In the genomic region with DNA sequence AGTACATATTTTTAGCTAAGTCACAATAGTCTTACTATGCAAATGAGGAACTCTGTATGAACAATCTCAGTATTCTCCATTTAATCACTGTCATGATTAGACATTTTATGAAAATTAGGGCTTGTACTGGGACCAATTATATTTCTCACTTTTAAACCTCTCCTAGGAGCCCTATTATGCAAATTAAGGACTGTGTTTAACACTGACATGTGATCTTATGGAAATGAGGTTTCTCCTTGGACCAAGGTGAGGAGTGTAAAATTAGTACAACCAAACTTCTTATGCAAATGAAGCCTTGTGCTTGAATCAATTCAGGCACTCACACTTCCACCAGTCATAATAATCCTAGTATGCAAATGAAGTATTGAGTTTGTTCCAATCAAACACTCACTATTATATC, we compare ENCODE assay signal across 29 mouse cellular contexts.
DNase-seq lines count a peak whose midpoint lies in the region; ATAC-seq and TF ChIP-seq lines count a peak whose summit lies in the region.
"Had no signal": no experiment of that assay in that cellular context is flagged by ENCODE, and none has a peak within 500 bp of the region (broad histone marks: within the 10 kb centered on the region; RNA-seq: fewer than 3 reads in every experiment).

No protein-coding gene starts in this region.

- peak; percentile 39; the same call in 1 of the 2 replicates for ATAC-seq in forebrain, embryonic 11.5 days (replicated peaks; ENCODE audit: low FRiP score)
- ATAC-seq in midbrain, embryonic 16.5 days = 0 out of 2 replicates have a peak, but pooled peaks have one; percentile 25
- ATAC-seq in midbrain, postnatal 0 days (ENCODE audit: low FRiP score) = no peak
- ATAC-seq in forebrain, embryonic 14.5 days = peak; percentile 84
- ATAC-seq: hindbrain, embryonic 16.5 days; liver, embryonic 12.5 days; liver, postnatal 0 days; midbrain, embryonic 15.5 days had no signal

- no peak overlapping the region for H3K27ac ChIP-seq in forebrain, embryonic 11.5 days (ENCODE audit: low read depth, low read length)
- H3K27ac ChIP-seq in forebrain, embryonic 10.5 days = no peak overlapping the region
- no peak overlapping the region for H3K27ac ChIP-seq in midbrain, embryonic 16.5 days (ENCODE audit: low read length)
- no peak overlapping the region for H3K27ac ChIP-seq in midbrain, postnatal 0 days (ENCODE audit: low read depth, low read length)
- H3K27ac ChIP-seq in forebrain, embryonic 14.5 days (ENCODE audit: low read depth, low read length) = no peak overlapping the region
- H3K27ac ChIP-seq: kidney, embryonic 15.5 days; left cerebral cortex, adult 2 months; limb, embryonic 13.5 days; liver, embryonic 12.5 days; midbrain, embryonic 15.5 days; neural tube, embryonic 12.5 days; stomach, embryonic 15.5 days had no signal

- no peaks in the 10 kb centered on the region for H3K36me3 ChIP-seq in forebrain, embryonic 11.5 days (ENCODE audit: control insufficient read depth, insufficient read depth, low read length)
- H3K36me3 ChIP-seq in forebrain, embryonic 10.5 days (replicated peaks) = no peaks in the 10 kb centered on the region
- no peaks in the 10 kb centered on the region for H3K36me3 ChIP-seq in midbrain, embryonic 16.5 days (ENCODE audit: control insufficient read depth, insufficient read depth, low read length)
- H3K36me3 ChIP-seq in midbrain, postnatal 0 days (ENCODE audit: insufficient read depth, low read length) = no peaks in the 10 kb centered on the region
- H3K36me3 ChIP-seq in forebrain, embryonic 14.5 days (ENCODE audit: control insufficient read depth, insufficient read depth, low read length) = no peaks in the 10 kb centered on the region
- H3K36me3 ChIP-seq: G1E; kidney, embryonic 15.5 days; limb, embryonic 13.5 days; liver, embryonic 12.5 days; midbrain, embryonic 15.5 days; neural tube, embryonic 12.5 days; stomach, embryonic 15.5 days had no signal

- no peak overlapping the region for H3K4me2 ChIP-seq in forebrain, embryonic 11.5 days (ENCODE audit: low read depth, low read length, severe bottlenecking)
- H3K4me2 ChIP-seq in midbrain, embryonic 16.5 days (ENCODE audit: low read length) = no peak overlapping the region
- H3K4me2 ChIP-seq in midbrain, postnatal 0 days (ENCODE audit: low read depth, low read length, poor library complexity, severe bottlenecking) = no peak overlapping the region
- H3K4me2 ChIP-seq in forebrain, embryonic 14.5 days (ENCODE audit: low read length) = no peak overlapping the region
- H3K4me2 ChIP-seq: heart, embryonic 11.5 days; kidney, embryonic 15.5 days; limb, embryonic 13.5 days; liver, embryonic 12.5 days; midbrain, embryonic 15.5 days; neural tube, embryonic 12.5 days; stomach, embryonic 15.5 days had no signal

- TF ChIP-seq CTCF in midbrain, postnatal 0 days (IDR thresholded peaks at IDR 0.05) = no peak

- H3K4me3 ChIP-seq in forebrain, embryonic 11.5 days (ENCODE audit: low read depth, low read length) = no peak overlapping the region
- H3K4me3 ChIP-seq in forebrain, embryonic 10.5 days = no peak overlapping the region
- no peak overlapping the region for H3K4me3 ChIP-seq in midbrain, embryonic 16.5 days (ENCODE audit: low read depth, low read length)
- no peak overlapping the region for H3K4me3 ChIP-seq in midbrain, postnatal 0 days (ENCODE audit: low read depth, low read length)
- H3K4me3 ChIP-seq in forebrain, embryonic 14.5 days (ENCODE audit: low read depth, low read length) = no peak overlapping the region
- H3K4me3 ChIP-seq: erythroblast, embryonic 14.5 days; kidney, embryonic 15.5 days; left cerebral cortex, adult 2 months; limb, embryonic 13.5 days; liver, embryonic 12.5 days; midbrain, embryonic 15.5 days; myocyte; neural tube, embryonic 12.5 days; stomach, embryonic 15.5 days had no signal

- no peak overlapping the region for H3K9ac ChIP-seq in forebrain, embryonic 11.5 days (ENCODE audit: low read length)
- no peak overlapping the region for H3K9ac ChIP-seq in midbrain, embryonic 16.5 days (ENCODE audit: low read depth, low read length)
- no peak overlapping the region for H3K9ac ChIP-seq in midbrain, postnatal 0 days (replicated peaks; ENCODE audit: low read length, poor library complexity, severe bottlenecking)
- H3K9ac ChIP-seq in forebrain, embryonic 14.5 days (ENCODE audit: low read length) = no peak overlapping the region
- H3K9ac ChIP-seq: kidney, embryonic 15.5 days; limb, embryonic 13.5 days; liver, embryonic 12.5 days; liver, postnatal 0 days; midbrain, embryonic 15.5 days; neural tube, embryonic 12.5 days; stomach, embryonic 15.5 days had no signal

- no peaks in the 10 kb centered on the region for H3K27me3 ChIP-seq in forebrain, embryonic 11.5 days (ENCODE audit: control insufficient read depth, insufficient read depth, low read length)
- no peaks in the 10 kb centered on the region for H3K27me3 ChIP-seq in forebrain, embryonic 10.5 days (ENCODE audit: poor library complexity, severe bottlenecking)
- H3K27me3 ChIP-seq in midbrain, embryonic 16.5 days (ENCODE audit: control insufficient read depth, insufficient read depth, low read depth, low read length) = no peaks in the 10 kb centered on the region
- no peaks in the 10 kb centered on the region for H3K27me3 ChIP-seq in midbrain, postnatal 0 days (ENCODE audit: insufficient read depth, low read length)
- H3K27me3 ChIP-seq in forebrain, embryonic 14.5 days (replicated peaks; ENCODE audit: control insufficient read depth, insufficient read depth, low read length) = no peaks in the 10 kb centered on the region
- H3K27me3 ChIP-seq: kidney, embryonic 15.5 days; limb, embryonic 13.5 days; liver, embryonic 12.5 days; midbrain, embryonic 15.5 days; neural tube, embryonic 12.5 days; stomach, embryonic 15.5 days had no signal

- H3K4me1 ChIP-seq in forebrain, embryonic 11.5 days (replicated peaks; ENCODE audit: control insufficient read depth, insufficient read depth, low read length) = no peaks in the 10 kb centered on the region
- H3K4me1 ChIP-seq in forebrain, embryonic 10.5 days = no peaks in the 10 kb centered on the region
- H3K4me1 ChIP-seq in midbrain, embryonic 16.5 days (ENCODE audit: control insufficient read depth, insufficient read depth, low read length) = no peaks in the 10 kb centered on the region
- no peaks in the 10 kb centered on the region for H3K4me1 ChIP-seq in midbrain, postnatal 0 days (ENCODE audit: insufficient read depth, low read length)
- H3K4me1 ChIP-seq in forebrain, embryonic 14.5 days (ENCODE audit: control insufficient read depth, insufficient read depth, low read length) = no peaks in the 10 kb centered on the region
- H3K4me1 ChIP-seq: kidney, embryonic 15.5 days; limb, embryonic 13.5 days; liver, embryonic 12.5 days; midbrain, embryonic 15.5 days; neural tube, embryonic 12.5 days; stomach, embryonic 15.5 days had no signal

- H3K9me3 ChIP-seq in forebrain, embryonic 11.5 days (ENCODE audit: control insufficient read depth, low read length) = no peaks in the 10 kb centered on the region
- no peaks in the 10 kb centered on the region for H3K9me3 ChIP-seq in forebrain, embryonic 10.5 days
- no peaks in the 10 kb centered on the region for H3K9me3 ChIP-seq in midbrain, embryonic 16.5 days (replicated peaks; ENCODE audit: control insufficient read depth, low read length, poor library complexity, severe bottlenecking)
- no peaks in the 10 kb centered on the region for H3K9me3 ChIP-seq in midbrain, postnatal 0 days (ENCODE audit: low read length)
- no peaks in the 10 kb centered on the region for H3K9me3 ChIP-seq in forebrain, embryonic 14.5 days (replicated peaks; ENCODE audit: control insufficient read depth, low read length)
- H3K9me3 ChIP-seq: G1E; kidney, embryonic 15.5 days; limb, embryonic 13.5 days; liver, embryonic 12.5 days; midbrain, embryonic 15.5 days; neural tube, embryonic 12.5 days; stomach, embryonic 15.5 days had no signal

- DNase-seq in forebrain, embryonic 11.5 days (ENCODE audit: low spot score) = no peak
- no peak for DNase-seq in forebrain, embryonic 10.5 days (ENCODE audit: extremely low spot score, low spot score)
- DNase-seq in midbrain, postnatal 0 days (ENCODE audit: low spot score) = no peak
- DNase-seq in forebrain, embryonic 14.5 days (ENCODE audit: low spot score) = peak; percentile 55
- no peak for DNase-seq in gastrocnemius, postnatal 36 days
- DNase-seq in left cerebral cortex, postnatal 25 days (ENCODE audit: low spot score in 2 of 2) = no peak
- DNase-seq: adrenal gland, postnatal 10 days; cerebellum, adult 18-20 months; cerebellum, postnatal 14 days; gastrocnemius, postnatal 25 days; heart, adult 18-20 months; heart, postnatal 36 days; kidney, adult 18-20 months; kidney, postnatal 25 days; liver, postnatal 0 days; lung, postnatal 36 days had no signal

- intact Hi-C loops in gastrocnemius, postnatal 36 days (cut with DNase I) = no loop called here
- intact Hi-C loops in left cerebral cortex, postnatal 25 days (cut with DNase I) = no loop called here
